Mouse (Mus musculus): ENCODE measurements at regions not wholly inside any gene's neighbourhood (a gene's known extent, or its start where the extent isn't known, plus 50 kb on each side); places are given as distances from the start of the nearest gene placed in this dataset.
"Not testable (repeated sequence)": the region's sequence is repeated elsewhere in the genome, so short reads cannot be mapped to it uniquely, and the experiment has no call there.

- DNase-seq (ENCODE audit: extremely low spot score) = peak; percentile 52
Observed at GRCm38 (mm10) chr4:44424831-44425704, 124.4 kb downstream of the Melk start.

GRCm38 (mm10) chr4:44434593-44434992, 133.9 kb downstream of the Melk start:
- DNase-seq (ENCODE audit: extremely low spot score) = peak; percentile 51

- no peak for DNase-seq (ENCODE audit: extremely low spot score)
Observed at GRCm38 (mm10) chr4:44445511-44445910, 144.8 kb downstream of the Melk start.

GRCm38 (mm10) chr4:44450881-44451532, 150.3 kb downstream of the Melk start:
- DNase-seq (ENCODE audit: extremely low spot score) = no peak

- peak; percentile 15 for DNase-seq (ENCODE audit: extremely low spot score)
Observed at GRCm38 (mm10) chr4:44452043-44452618, 151.5 kb downstream of the Melk start.

- DNase-seq (ENCODE audit: extremely low spot score) = no peak
Observed at GRCm38 (mm10) chr4:44453552-44453951, 152.9 kb downstream of the Melk start.

GRCm38 (mm10) chr4:44455851-44456250, 155.2 kb downstream of the Melk start:
- no peak for DNase-seq (ENCODE audit: extremely low spot score)

GRCm38 (mm10) chr4:44473511-44473910, 172.8 kb downstream of the Melk start:
- not testable (repeated sequence) for DNase-seq (ENCODE audit: extremely low spot score)
